Mouse (Mus musculus): Measurements from ENCODE around the gene Efna5. TPM values are rescaled to one million over a fixed set of nuclear protein-coding genes. Genes with fewer than 3 reads are reported as not detected.

The Efna5 gene
- polyA plus RNA-seq, 1 experiment from 2014 or later = 2.6 TPM

DNA sequence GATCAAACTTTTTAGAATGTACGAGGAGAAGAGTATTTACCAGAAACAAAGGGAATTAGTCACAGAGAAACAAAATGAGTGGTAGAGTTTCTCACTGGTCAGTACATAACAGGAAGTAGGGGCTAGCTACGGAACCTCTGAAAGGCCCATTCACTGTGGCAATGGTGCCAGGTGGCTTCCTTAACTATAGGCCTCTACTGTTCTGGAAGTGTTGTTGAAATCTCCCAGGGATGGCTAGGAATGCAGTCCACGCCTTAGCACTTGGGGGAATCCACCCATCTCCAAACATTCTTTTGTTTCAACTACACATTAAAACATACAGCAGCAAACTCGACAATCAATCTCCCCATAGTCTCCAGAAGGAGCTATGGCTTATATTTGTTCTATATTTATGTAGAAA lies 191.5 kb downstream of the Efna5 start:
- DNase-seq (no peak), ATAC-seq (ENCODE audit: low read depth) (no peak)
- no peak overlapping the region for H3K27ac ChIP-seq
- no peaks in the 10 kb centered on the region for H3K9me3 ChIP-seq (replicated peaks)
- WGBS (ENCODE audit: insufficient replicate concordance) = 55% methylated on average over 4 of the region's 4 CpGs
- H3K4me3 ChIP-seq (replicated peaks) = no peak overlapping the region
- no peak overlapping the region for H3K9ac ChIP-seq
- no peaks in the 10 kb centered on the region for H3K4me1 ChIP-seq (replicated peaks)
- no peak overlapping the region for H3K4me2 ChIP-seq
- no peaks in the 10 kb centered on the region for H3K36me3 ChIP-seq
- H3K27me3 ChIP-seq = no peaks in the 10 kb centered on the region

- Histone ChIP-seq H3K4me3 (replicated peaks) (no peak overlapping the region), H3K27ac (no peak overlapping the region), H3K27me3 (no peaks in the 10 kb centered on the region), H3K9ac (no peak overlapping the region), H3K36me3 (no peaks in the 10 kb centered on the region), H3K4me2 (no peak overlapping the region), H3K4me1 (replicated peaks) (no peaks in the 10 kb centered on the region), H3K9me3 (replicated peaks) (no peaks in the 10 kb centered on the region)
- ATAC-seq (ENCODE audit: low read depth) = no peak
- 23% methylated on average over 6 of the region's 6 CpGs for WGBS (ENCODE audit: insufficient replicate concordance)
- no peak for DNase-seq
Observed at GRCm38 (mm10) chr17:62687369-62687768, 193.7 kb downstream of the Efna5 start.

DNA sequence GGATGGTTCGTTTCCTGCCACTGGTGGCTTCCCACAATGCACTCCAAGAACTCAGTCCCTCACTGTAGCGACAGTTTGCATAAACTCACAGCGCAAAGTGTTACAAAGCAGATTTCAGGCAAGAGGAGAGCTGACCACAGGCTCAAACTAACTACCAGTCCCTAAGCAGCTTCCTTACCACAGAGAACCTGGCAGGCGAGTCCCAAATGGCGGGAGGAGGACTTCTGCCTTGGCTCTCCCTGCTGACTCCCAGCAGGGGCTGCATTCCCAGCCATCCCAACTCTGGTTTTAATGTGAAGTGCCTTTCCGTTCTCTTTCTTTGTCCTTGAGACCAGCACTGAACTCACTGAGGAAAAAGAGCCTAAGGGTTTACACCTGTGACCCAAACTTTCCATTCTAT lies 195.9 kb downstream of the Efna5 start:
- Histone ChIP-seq H3K27ac (no peak overlapping the region), H3K4me1 (replicated peaks) (no peaks in the 10 kb centered on the region), H3K4me3 (replicated peaks) (no peak overlapping the region), H3K36me3 (no peaks in the 10 kb centered on the region), H3K27me3 (no peaks in the 10 kb centered on the region), H3K4me2 (no peak overlapping the region), H3K9me3 (replicated peaks) (no peaks in the 10 kb centered on the region), H3K9ac (no peak overlapping the region)
- WGBS (ENCODE audit: insufficient replicate concordance) = 42% methylated on average over 6 of the region's 6 CpGs
- ATAC-seq (ENCODE audit: low read depth) (no peak), DNase-seq (no peak)

- WGBS (ENCODE audit: insufficient replicate concordance) = 76% methylated on average over 5 of the region's 5 CpGs
- H3K9ac ChIP-seq = no peak overlapping the region
- no peak overlapping the region for H3K4me3 ChIP-seq (replicated peaks)
- no peak overlapping the region for H3K27ac ChIP-seq
- H3K36me3 ChIP-seq = no peaks in the 10 kb centered on the region
- no peak for DNase-seq
- H3K27me3 ChIP-seq = no peaks in the 10 kb centered on the region
- H3K9me3 ChIP-seq (replicated peaks) = no peaks in the 10 kb centered on the region
- H3K4me1 ChIP-seq (replicated peaks) = no peaks in the 10 kb centered on the region
- no peak for ATAC-seq (ENCODE audit: low read depth)
- H3K4me2 ChIP-seq = no peak overlapping the region
Observed at GRCm38 (mm10) chr17:62683142-62683541, 198.0 kb downstream of the Efna5 start.

DNA sequence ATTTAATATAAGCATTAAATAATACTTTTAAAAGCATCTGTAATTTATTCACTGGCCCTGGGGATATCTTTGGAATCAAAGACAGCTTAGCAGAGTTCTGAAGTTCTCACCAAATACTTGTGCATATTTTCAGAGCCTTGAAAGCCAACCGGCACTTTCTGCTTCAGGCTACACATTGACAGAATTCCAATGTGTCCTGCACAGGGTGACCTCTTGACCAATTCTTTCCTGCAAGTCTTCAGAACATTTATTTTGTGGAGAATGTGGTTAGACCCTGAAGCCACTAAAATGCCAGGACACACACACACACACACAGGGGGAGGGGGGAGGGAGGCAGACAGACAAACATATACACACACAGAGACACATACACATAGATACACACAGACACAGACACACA lies 199.4 kb downstream of the Efna5 start:
- 59% methylated on average over 1 of the region's 1 CpGs for WGBS (ENCODE audit: insufficient replicate concordance)

DNA sequence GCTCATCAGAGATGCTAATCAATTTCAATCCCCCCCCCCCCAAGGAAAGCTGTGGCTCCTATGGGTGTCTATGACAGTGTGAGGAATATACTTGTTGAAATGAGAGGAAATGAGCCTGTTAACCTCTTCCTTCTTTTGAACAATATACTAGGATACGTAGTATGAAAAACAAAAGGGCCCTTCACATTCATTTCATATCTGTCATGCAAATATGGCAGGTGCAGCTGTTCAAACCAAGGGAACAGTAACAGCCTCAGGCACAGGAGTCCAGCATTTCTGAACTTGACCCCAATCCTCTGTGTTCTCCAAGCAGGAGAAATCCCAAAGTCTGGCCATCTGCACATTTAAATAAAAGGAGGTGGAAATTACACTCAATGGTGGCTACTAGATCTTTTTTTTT lies 200.4 kb downstream of the Efna5 start:
- Histone ChIP-seq H3K4me2 (no peak overlapping the region), H3K4me1 (replicated peaks) (no peaks in the 10 kb centered on the region), H3K9me3 (replicated peaks) (no peaks in the 10 kb centered on the region), H3K27ac (no peak overlapping the region), H3K4me3 (replicated peaks) (no peak overlapping the region), H3K27me3 (no peaks in the 10 kb centered on the region), H3K9ac (no peak overlapping the region), H3K36me3 (no peaks in the 10 kb centered on the region)
- DNase-seq = no peak
- ATAC-seq (ENCODE audit: low read depth) = no peak
- 74% methylated on average over 1 of the region's 1 CpGs for WGBS (ENCODE audit: insufficient replicate concordance)

More for the DNA sequence above, 199.4 kb downstream of the Efna5 start:
- H3K4me2 ChIP-seq = no peak overlapping the region
- no peak for DNase-seq
- no peak overlapping the region for H3K27ac ChIP-seq
- no peaks in the 10 kb centered on the region for H3K36me3 ChIP-seq
- H3K9ac ChIP-seq = no peak overlapping the region
- H3K4me3 ChIP-seq (replicated peaks) = no peak overlapping the region
- no peak for ATAC-seq (ENCODE audit: low read depth)
- H3K9me3 ChIP-seq (replicated peaks) = no peaks in the 10 kb centered on the region
- no peaks in the 10 kb centered on the region for H3K4me1 ChIP-seq (replicated peaks)
- no peaks in the 10 kb centered on the region for H3K27me3 ChIP-seq

DNA sequence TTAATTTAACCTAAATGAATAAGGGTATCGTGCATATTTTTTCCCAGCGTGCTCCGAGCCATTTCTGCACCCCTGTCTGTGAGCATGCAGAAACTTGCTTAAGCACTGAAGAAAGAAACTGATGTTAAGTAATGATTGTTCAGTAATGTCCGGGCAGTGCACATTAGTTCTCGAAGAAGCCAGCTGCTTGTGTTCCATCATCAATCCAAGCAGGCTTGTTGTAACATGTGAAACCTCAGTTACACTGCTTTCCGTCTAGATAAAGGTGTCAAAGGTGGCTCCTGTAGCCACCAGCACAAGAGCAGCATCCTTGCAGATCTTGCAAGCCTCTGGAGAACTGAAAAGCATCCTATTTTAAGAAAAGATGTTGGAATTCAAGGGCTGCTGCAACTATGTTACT lies 204.3 kb downstream of the Efna5 start:
- H3K4me2 ChIP-seq = no peak overlapping the region
- H3K4me1 ChIP-seq (replicated peaks) = no peaks in the 10 kb centered on the region
- H3K36me3 ChIP-seq = no peaks in the 10 kb centered on the region
- H3K9ac ChIP-seq = no peak overlapping the region
- ATAC-seq (ENCODE audit: low read depth) (no peak), DNase-seq (no peak)
- H3K9me3 ChIP-seq (replicated peaks) = no peaks in the 10 kb centered on the region
- no peaks in the 10 kb centered on the region for H3K27me3 ChIP-seq
- 61% methylated on average over 6 of the region's 6 CpGs for WGBS (ENCODE audit: insufficient replicate concordance)
- H3K27ac ChIP-seq = no peak overlapping the region
- no peak overlapping the region for H3K4me3 ChIP-seq (replicated peaks)

- no peak for ATAC-seq (ENCODE audit: low read depth)
- Histone ChIP-seq H3K27me3 (no peaks in the 10 kb centered on the region), H3K27ac (no peak overlapping the region), H3K9ac (no peak overlapping the region), H3K4me1 (replicated peaks) (no peaks in the 10 kb centered on the region), H3K4me2 (no peak overlapping the region), H3K36me3 (no peaks in the 10 kb centered on the region), H3K4me3 (replicated peaks) (no peak overlapping the region), H3K9me3 (replicated peaks) (no peaks in the 10 kb centered on the region)
- 54% methylated on average over 6 of the region's 6 CpGs for WGBS (ENCODE audit: insufficient replicate concordance)
- DNase-seq = no peak
Observed at GRCm38 (mm10) chr17:62676409-62676808, 204.7 kb downstream of the Efna5 start.

GRCm38 (mm10) chr17:62675811-62676255 lies 205.3 kb downstream of the Efna5 start:
- Histone ChIP-seq H3K4me2 (no peak overlapping the region), H3K9ac (no peak overlapping the region), H3K27ac (no peak overlapping the region), H3K27me3 (no peaks in the 10 kb centered on the region), H3K36me3 (no peaks in the 10 kb centered on the region), H3K9me3 (replicated peaks) (no peaks in the 10 kb centered on the region), H3K4me3 (replicated peaks) (no peak overlapping the region), H3K4me1 (replicated peaks) (no peaks in the 10 kb centered on the region)
- DNase-seq (no peak), ATAC-seq (ENCODE audit: low read depth) (no peak)
- WGBS (ENCODE audit: insufficient replicate concordance) = 61% methylated on average over 5 of the region's 5 CpGs

- 50% methylated on average over 8 of the region's 8 CpGs for WGBS (ENCODE audit: insufficient replicate concordance)
- Histone ChIP-seq H3K27ac (no peak overlapping the region), H3K36me3 (no peaks in the 10 kb centered on the region), H3K9ac (no peak overlapping the region), H3K4me3 (replicated peaks) (no peak overlapping the region), H3K4me2 (no peak overlapping the region), H3K4me1 (replicated peaks) (no peaks in the 10 kb centered on the region), H3K27me3 (no peaks in the 10 kb centered on the region), H3K9me3 (replicated peaks) (no peaks in the 10 kb centered on the region)
- no peak for ATAC-seq (ENCODE audit: low read depth)
- DNase-seq = no peak
Observed at GRCm38 (mm10) chr17:62672068-62672467, 209.0 kb downstream of the Efna5 start.

DNA sequence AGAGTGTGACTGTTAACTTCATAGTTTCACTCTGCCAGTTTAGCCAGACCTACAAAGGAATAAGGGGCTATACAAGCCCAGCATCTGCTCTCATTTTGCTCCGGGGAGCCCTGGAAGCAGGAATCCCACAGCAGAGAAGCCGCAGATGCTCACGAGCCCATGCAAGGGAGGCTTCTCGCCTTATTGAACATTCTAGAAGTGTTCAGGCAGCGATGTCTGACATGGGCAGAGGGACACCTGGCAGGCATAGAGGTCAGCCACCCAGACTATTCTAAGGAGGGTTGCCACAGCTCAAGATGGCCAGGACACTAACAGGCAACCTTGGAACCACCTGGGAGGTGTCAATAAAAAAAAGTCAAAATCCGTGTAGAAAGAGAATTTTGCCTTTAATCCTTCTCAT lies 214.4 kb downstream of the Efna5 start:
- ATAC-seq (ENCODE audit: low read depth) = no peak
- Histone ChIP-seq H3K4me1 (replicated peaks) (no peaks in the 10 kb centered on the region), H3K9me3 (replicated peaks) (no peaks in the 10 kb centered on the region), H3K27me3 (no peaks in the 10 kb centered on the region), H3K4me2 (no peak overlapping the region), H3K27ac (no peak overlapping the region), H3K36me3 (no peaks in the 10 kb centered on the region), H3K9ac (no peak overlapping the region), H3K4me3 (replicated peaks) (no peak overlapping the region)
- WGBS (ENCODE audit: insufficient replicate concordance) = 61% methylated on average over 6 of the region's 6 CpGs
- DNase-seq = no peak

GRCm38 (mm10) chr17:62665823-62666222 lies 215.3 kb downstream of the Efna5 start:
- H3K27me3 ChIP-seq = no peaks in the 10 kb centered on the region
- no peak overlapping the region for H3K4me3 ChIP-seq (replicated peaks)
- H3K9ac ChIP-seq = no peak overlapping the region
- no peak overlapping the region for H3K27ac ChIP-seq
- 69% methylated on average over 7 of the region's 7 CpGs for WGBS (ENCODE audit: insufficient replicate concordance)
- H3K4me2 ChIP-seq = no peak overlapping the region
- H3K36me3 ChIP-seq = no peaks in the 10 kb centered on the region
- ATAC-seq (ENCODE audit: low read depth) (no peak), DNase-seq (no peak)
- H3K9me3 ChIP-seq (replicated peaks) = no peaks in the 10 kb centered on the region
- no peaks in the 10 kb centered on the region for H3K4me1 ChIP-seq (replicated peaks)

Measured in liver, embryonic 13.5 days (tissue).